Mouse (Mus musculus) bone marrow, adult 2 months (tissue): Measurements from ENCODE around the gene Tax1bp3. TPM values are rescaled to one million over a fixed set of nuclear protein-coding genes. Genes with fewer than 3 reads are reported as not detected.

Experiments
- H3K27ac ChIP-seq: fragments of 200-500 bp; 2 replicates; pipeline ENCODE4 v1.5.1; 2012; ENCODE audit warnings: low read depth, mild to moderate bottlenecking, control low read depth, inconsistent platforms, low read length; ENCODE audit not compliant: control insufficient read depth, poor library complexity, insufficient read depth
- H3K4me1 ChIP-seq: fragments of 200-500 bp; 2 replicates; pipeline ENCODE4 v1.6.1; 2011; ENCODE audit warnings: low read length; ENCODE audit not compliant: control insufficient read depth, insufficient read depth
- H3K4me3 ChIP-seq: fragments of 200-500 bp; replicated peaks from 2 replicates; pipeline ENCODE3; 2011; ENCODE audit warnings: mild to moderate bottlenecking, low read depth, low read length, control low read depth; ENCODE audit not compliant: control insufficient read depth
- CTCF ChIP-seq: fragments of 200-500 bp; IDR thresholded peaks from 2 replicates; pipeline ENCODE4 v1.5.1; 2011; ENCODE audit warnings: low read length, control low read depth; ENCODE audit not compliant: control insufficient read depth, insufficient read depth
- POLR2A ChIP-seq: fragments of 200-500 bp; IDR thresholded peaks from 2 replicates; pipeline ENCODE4 v1.6.1; 2011; ENCODE audit warnings: low read depth, mild to moderate bottlenecking, control low read depth, low read length, borderline replicate concordance; ENCODE audit not compliant: control insufficient read depth
- WGBS: fragments of 180-500 bp; shearing (Covaris S2); methylation state at CpG from one replicate; pipeline ENCODE4 v1.1.7; 2018; 5-methylcytosine and 5-hydroxymethylcytosine counted together
- polyA plus RNA-seq: library from polyadenylated mRNA; stranded (reverse); fragments of >200 nt; gene quantifications from 2 replicates; pipeline ENCODE4 v1.2.4, GENCODE M21; 2011; ENCODE audit warnings: low replicate concordance; ENCODE audit not compliant: missing spikeins, insufficient read depth, insufficient read length

Gene Tax1bp3
- polyA plus RNA-seq, 1 experiment: 9.9 TPM

DNA sequence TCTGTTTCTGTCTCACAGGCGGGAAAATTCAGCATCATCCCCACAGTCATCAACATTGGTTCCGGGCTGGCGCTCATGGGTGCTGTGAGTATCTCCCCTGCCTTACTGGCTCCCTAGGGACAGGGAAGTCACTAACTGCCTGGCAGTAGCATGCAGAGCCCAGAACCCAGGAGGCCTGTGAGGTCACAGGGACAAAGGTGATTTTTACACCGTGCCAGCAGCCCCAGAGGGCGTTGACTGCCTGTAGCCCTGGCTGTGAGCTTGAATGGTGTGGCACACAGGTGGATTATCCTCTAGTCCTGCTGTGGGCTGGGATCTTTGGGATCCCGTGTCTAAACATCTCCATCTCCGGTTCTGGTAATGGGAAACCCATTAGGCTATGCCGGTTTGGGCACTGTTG is 8.8 kb upstream of the Tax1bp3 start:
- 83% methylated on average over 8 of the region's 8 CpGs for WGBS
- no peak overlapping the region for H3K4me3 ChIP-seq

GRCm38 (mm10) chr11:73168576-73168975 is 8.3 kb upstream of the Tax1bp3 start:
- WGBS: 86% methylated on average over 6 of the region's 6 CpGs
- H3K4me1 ChIP-seq: no peaks in the 10 kb centered on the region
- TF ChIP-seq CTCF (no peak), POLR2A (no peak)
- H3K27ac ChIP-seq: no peak overlapping the region
- H3K4me3 ChIP-seq: no peak overlapping the region

More for the DNA sequence above, 8.8 kb upstream of the Tax1bp3 start:
- Histone ChIP-seq H3K27ac (no peak overlapping the region), H3K4me1 (no peaks in the 10 kb centered on the region)
- no peak for TF ChIP-seq POLR2A
- TF ChIP-seq CTCF: no peak

- Histone ChIP-seq H3K4me1 (no peaks in the 10 kb centered on the region), H3K4me3 (no peak overlapping the region), H3K27ac (no peak overlapping the region)
- TF ChIP-seq CTCF (peak; percentile 51), POLR2A (no peak)
- 45% methylated on average over 4 of the region's 4 CpGs for WGBS
Measured at GRCm38 (mm10) chr11:73169231-73169630, 7.7 kb upstream of the Tax1bp3 start.

DNA sequence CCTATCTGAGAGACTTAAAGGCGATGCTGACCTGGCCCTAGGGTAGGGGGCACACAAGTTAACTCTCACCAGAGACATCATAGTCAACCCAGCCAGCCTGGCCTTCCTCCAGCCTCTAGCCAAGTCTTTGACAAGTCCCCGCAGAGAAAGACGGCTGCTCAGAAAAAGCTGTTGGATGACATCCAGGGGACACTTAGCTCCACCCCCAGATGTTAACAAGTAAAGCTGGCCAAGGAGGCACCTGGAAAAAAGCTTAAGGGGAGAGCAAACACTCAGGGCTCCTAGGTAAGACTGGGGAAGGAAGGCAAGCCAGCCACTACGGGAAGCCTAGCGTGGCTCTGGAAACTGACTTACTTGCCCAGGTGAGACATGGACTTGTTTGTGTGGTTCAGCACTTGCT is 4.7 kb upstream of the Tax1bp3 start:
- no peaks in the 10 kb centered on the region; the same call in 1 of the 2 replicates for H3K4me1 ChIP-seq
- no peak for TF ChIP-seq CTCF
- no peak for TF ChIP-seq POLR2A
- WGBS: 62% methylated on average over 5 of the region's 5 CpGs
- no peak overlapping the region for H3K4me3 ChIP-seq
- H3K27ac ChIP-seq: no peak overlapping the region

DNA sequence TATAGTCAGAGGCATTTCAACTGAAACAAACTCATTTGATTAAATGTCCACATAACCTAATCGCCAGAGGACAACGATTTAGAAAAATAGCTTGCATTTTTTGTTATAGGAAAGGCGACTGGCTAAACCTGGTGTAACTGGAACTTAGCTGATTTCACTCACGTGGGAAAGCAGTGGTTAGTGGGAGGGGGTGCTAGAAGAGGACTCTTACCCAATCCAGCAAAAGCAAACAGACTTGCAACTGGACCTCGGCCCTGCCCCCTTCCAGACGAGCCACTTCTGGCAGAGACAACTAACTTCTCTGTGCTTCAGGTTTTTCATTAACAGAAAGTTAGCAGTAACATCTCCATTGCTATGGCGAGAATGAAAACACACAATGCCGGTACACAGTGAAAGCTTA is 1.3 kb upstream of the Tax1bp3 start:
- peak overlapping the region; percentile 30 for H3K4me3 ChIP-seq
- no peak for TF ChIP-seq POLR2A
- TF ChIP-seq CTCF: no peak
- H3K4me1 ChIP-seq: no peaks in the 10 kb centered on the region; the same call in 1 of the 2 replicates
- WGBS: 33% methylated on average over 8 of the region's 8 CpGs
- no peak overlapping the region for H3K27ac ChIP-seq

DNA sequence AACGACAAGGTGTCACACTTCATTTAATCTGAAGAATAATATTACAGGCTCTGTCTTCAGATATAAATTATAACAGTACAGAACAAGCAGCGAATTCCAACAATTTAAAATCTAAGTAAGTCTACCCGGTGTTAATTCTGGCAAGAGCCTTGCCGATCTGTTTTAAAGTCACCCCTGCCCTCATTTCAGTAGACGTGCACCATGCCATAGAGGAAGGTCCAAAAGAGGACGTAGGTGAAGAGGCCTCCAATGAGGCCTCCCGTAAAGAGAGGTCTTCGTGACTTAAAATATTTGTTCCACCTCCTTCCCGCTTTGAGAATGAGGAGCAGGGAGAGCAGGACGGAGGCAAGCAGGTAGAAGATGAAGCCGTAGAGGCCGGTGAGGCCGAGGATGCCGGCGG is 697 bp upstream of the Tax1bp3 start:
- under 1% methylated on average over 15 of the region's 15 CpGs for WGBS
- no peak for TF ChIP-seq POLR2A
- no peak for TF ChIP-seq CTCF
- peak overlapping the region; percentile 92 for H3K4me3 ChIP-seq
- H3K4me1 ChIP-seq: no peaks in the 10 kb centered on the region; the same call in 1 of the 2 replicates
- peak overlapping the region; percentile 62 for H3K27ac ChIP-seq

GRCm38 (mm10) chr11:73177509-73177875 is 609 bp downstream of the Tax1bp3 start:
- no peak for TF ChIP-seq POLR2A
- under 1% methylated on average over 28 of the region's 28 CpGs for WGBS
- Histone ChIP-seq H3K27ac (peak overlapping the region; percentile 44), H3K4me1 (no peaks in the 10 kb centered on the region; the same call in 1 of the 2 replicates), H3K4me3 (peak overlapping the region; percentile 79)

GRCm38 (mm10) chr11:73177895-73178294 is 1.0 kb downstream of the Tax1bp3 start:
- Histone ChIP-seq H3K4me1 (no peaks in the 10 kb centered on the region; the same call in 1 of the 2 replicates), H3K4me3 (peak overlapping the region; percentile 79), H3K27ac (no peak overlapping the region)
- TF ChIP-seq CTCF (no peak), POLR2A (no peak)
- 31% methylated on average over 2 of the region's 2 CpGs for WGBS
